Mouse (Mus musculus) neural tube, embryonic 12.5 days (tissue): Measurements from ENCODE around the gene Dtx4. TPM values are rescaled to one million over a fixed set of nuclear protein-coding genes. Genes with fewer than 3 reads are reported as not detected.
A peak's percentile ranks its signal among the peaks of the same experiment; 100 is the strongest.
"Not testable (repeated sequence)": the region's sequence is repeated elsewhere in the genome, so short reads cannot be mapped to it uniquely, and the experiment has no call there.

Experiments used
- ATAC-seq: fragments of 200-750 bp; cut with Nextera tagmentation; 2 replicates; pipeline ENCODE4 v1.8.0; 2017; ENCODE audit warnings: low read depth, mild to moderate bottlenecking, moderate TSS enrichment, moderate library complexity; ENCODE audit not compliant: low FRiP score
- H3K27ac ChIP-seq: fragments of 300-500 bp; sonication (generic); 2 replicates; pipeline ENCODE4 v1.5.1; 2016
- H3K27me3 ChIP-seq: fragments of 300-500 bp; sonication (generic); replicated peaks from 2 replicates; pipeline ENCODE4 v1.6.1; 2016; ENCODE audit warnings: mild to moderate bottlenecking
- H3K36me3 ChIP-seq: fragments of 300-500 bp; sonication (generic); 2 replicates; pipeline ENCODE4 v1.6.1; 2016; ENCODE audit warnings: mild to moderate bottlenecking
- H3K4me1 ChIP-seq: fragments of 300-500 bp; sonication (generic); 2 replicates; pipeline ENCODE4 v1.6.1; 2016
- H3K4me2 ChIP-seq: fragments of 300-500 bp; sonication (generic); replicated peaks from 2 replicates; pipeline ENCODE4 v1.6.1; 2016; ENCODE audit warnings: mild to moderate bottlenecking
- H3K4me3 ChIP-seq: fragments of 300-500 bp; sonication (generic); 2 replicates; pipeline ENCODE4 v1.5.1; 2016
- H3K9ac ChIP-seq: fragments of 300-500 bp; sonication (generic); 2 replicates; pipeline ENCODE4 v1.6.1; 2016; ENCODE audit warnings: mild to moderate bottlenecking
- H3K9me3 ChIP-seq: fragments of 300-500 bp; sonication (generic); 2 replicates; pipeline ENCODE4 v1.6.1; 2016; ENCODE audit warnings: mild to moderate bottlenecking
- WGBS: fragments of 180-500 bp; shearing (Covaris S2); methylation state at CpG from one replicate; pipeline ENCODE4 v1.1.7; 2016; 5-methylcytosine and 5-hydroxymethylcytosine counted together
- polyA plus RNA-seq: library from polyadenylated mRNA; unstranded; fragments of >200 nt; fragmentation: Nextera tagmentation; extraction: Ambion mirVana; gene quantifications from 2 replicates; pipeline ENCODE4 v1.2.1, GENCODE M21; 2016

Gene Dtx4
- 58.4 and 63.3 TPM in 2 replicates for polyA plus RNA-seq

GRCm38 (mm10) chr19:12501370-12502347, at the start of gene Dtx4:
Gene Dtx4, minus strand, starts transcription at chr19:12501454.
- Histone ChIP-seq H3K27ac (peak within 1 kb of the TSS; percentile 90), H3K9ac (peak within 1 kb of the TSS; percentile 93), H3K36me3 (no peaks in the 10 kb centered on the region), H3K4me3 (peak within 1 kb of the TSS; percentile 86), H3K9me3 (no peaks in the 10 kb centered on the region), H3K4me2 (peak within 1 kb of the TSS; percentile 69), H3K27me3 (no peaks in the 10 kb centered on the region), H3K4me1 (peaks cover 19% of the 10 kb centered on the region; the same call in 1 of the 2 replicates)
- under 1% methylated on average over 80 of the region's 80 CpGs for WGBS
- ATAC-seq: peak; percentile 91

- no peak for ATAC-seq
- Histone ChIP-seq H3K36me3 (no peaks in the 10 kb centered on the region), H3K4me2 (no peak overlapping the region), H3K4me1 (no peaks in the 10 kb centered on the region), H3K27ac (no peak overlapping the region), H3K9me3 (no peaks in the 10 kb centered on the region), H3K9ac (no peak overlapping the region), H3K4me3 (no peak overlapping the region), H3K27me3 (no peaks in the 10 kb centered on the region)
- WGBS: 52% methylated on average over 5 of the region's 5 CpGs
Observed at GRCm38 (mm10) chr19:12550005-12550942, 49.0 kb upstream of the Dtx4 start.

GRCm38 (mm10) chr19:12549166-12549565, 47.9 kb upstream of the Dtx4 start:
- 79% methylated on average over 5 of the region's 5 CpGs for WGBS
- Histone ChIP-seq H3K9me3 (no peaks in the 10 kb centered on the region), H3K27me3 (no peaks in the 10 kb centered on the region), H3K4me3 (no peak overlapping the region), H3K9ac (no peak overlapping the region), H3K27ac (no peak overlapping the region), H3K4me2 (no peak overlapping the region), H3K36me3 (no peaks in the 10 kb centered on the region), H3K4me1 (no peaks in the 10 kb centered on the region)
- no peak for ATAC-seq

GRCm38 (mm10) chr19:12545440-12545839, 44.2 kb upstream of the Dtx4 start, which contains the start of gene Fam111a:
Gene Fam111a, plus strand, starts transcription at chr19:12545740.
- not testable (repeated sequence) for H3K36me3 ChIP-seq, ATAC-seq, H3K27me3 ChIP-seq, H3K27ac ChIP-seq, H3K4me1 ChIP-seq, H3K9me3 ChIP-seq, H3K9ac ChIP-seq, H3K4me2 ChIP-seq, H3K4me3 ChIP-seq
- WGBS: 94% methylated on average over 11 of the region's 11 CpGs

- Histone ChIP-seq H3K4me3 (no peak overlapping the region), H3K4me1 (no peaks in the 10 kb centered on the region), H3K9ac (no peak overlapping the region), H3K27ac (no peak overlapping the region), H3K9me3 (no peaks in the 10 kb centered on the region), H3K4me2 (no peak overlapping the region), H3K36me3 (no peaks in the 10 kb centered on the region), H3K27me3 (no peaks in the 10 kb centered on the region)
- ATAC-seq: no peak
- WGBS: 28% methylated on average over 2 of the region's 2 CpGs
Observed at GRCm38 (mm10) chr19:12541644-12542043, 40.4 kb upstream of the Dtx4 start.

- no peak for ATAC-seq
- no peak overlapping the region for H3K27ac ChIP-seq
- no peak overlapping the region for H3K4me2 ChIP-seq
- H3K9me3 ChIP-seq: no peaks in the 10 kb centered on the region
- H3K9ac ChIP-seq: no peak overlapping the region
- H3K36me3 ChIP-seq: no peaks in the 10 kb centered on the region
- no peak overlapping the region for H3K4me3 ChIP-seq
- H3K4me1 ChIP-seq: no peaks in the 10 kb centered on the region
- no peaks in the 10 kb centered on the region for H3K27me3 ChIP-seq
- WGBS: 59% methylated on average over 3 of the region's 3 CpGs
Observed at GRCm38 (mm10) chr19:12540727-12541126, 39.5 kb upstream of the Dtx4 start.

- H3K9ac ChIP-seq: no peak overlapping the region
- H3K4me2 ChIP-seq: no peak overlapping the region
- no peaks in the 10 kb centered on the region for H3K27me3 ChIP-seq
- H3K4me3 ChIP-seq: no peak overlapping the region
- H3K4me1 ChIP-seq: no peaks in the 10 kb centered on the region
- H3K36me3 ChIP-seq: no peaks in the 10 kb centered on the region
- no peak overlapping the region for H3K27ac ChIP-seq
- no peak for ATAC-seq
- 81% methylated on average over 1 of the region's 1 CpGs for WGBS
- H3K9me3 ChIP-seq: no peaks in the 10 kb centered on the region
Observed at GRCm38 (mm10) chr19:12539975-12540374, 38.7 kb upstream of the Dtx4 start.

GRCm38 (mm10) chr19:12537168-12537567, 35.9 kb upstream of the Dtx4 start:
- H3K36me3 ChIP-seq: no peaks in the 10 kb centered on the region
- ATAC-seq: no peak
- no peaks in the 10 kb centered on the region for H3K27me3 ChIP-seq
- H3K4me1 ChIP-seq: no peaks in the 10 kb centered on the region
- H3K9me3 ChIP-seq: no peaks in the 10 kb centered on the region
- H3K27ac ChIP-seq: no peak overlapping the region
- no peak overlapping the region for H3K9ac ChIP-seq
- H3K4me3 ChIP-seq: no peak overlapping the region
- H3K4me2 ChIP-seq: no peak overlapping the region

- Histone ChIP-seq H3K4me1 (no peaks in the 10 kb centered on the region), H3K27me3 (no peaks in the 10 kb centered on the region), H3K9me3 (no peaks in the 10 kb centered on the region), H3K27ac (no peak overlapping the region), H3K4me3 (no peak overlapping the region), H3K4me2 (no peak overlapping the region), H3K36me3 (no peaks in the 10 kb centered on the region), H3K9ac (no peak overlapping the region)
- 55% methylated on average over 4 of the region's 4 CpGs for WGBS
- no peak for ATAC-seq
Observed at GRCm38 (mm10) chr19:12523377-12523776, 22.1 kb upstream of the Dtx4 start.

- H3K9ac ChIP-seq: no peak overlapping the region
- peak overlapping the region; percentile 70 for H3K4me2 ChIP-seq
- H3K36me3 ChIP-seq: no peaks in the 10 kb centered on the region
- H3K9me3 ChIP-seq: no peaks in the 10 kb centered on the region
- no peaks in the 10 kb centered on the region for H3K4me1 ChIP-seq
- no peaks in the 10 kb centered on the region for H3K27me3 ChIP-seq
- H3K27ac ChIP-seq: no peak overlapping the region
- ATAC-seq: no peak
- no peak overlapping the region for H3K4me3 ChIP-seq
Observed at GRCm38 (mm10) chr19:12518541-12518890, 17.3 kb upstream of the Dtx4 start.

- 2% methylated on average over 15 of the region's 16 CpGs for WGBS
- Histone ChIP-seq H3K4me3 (peak overlapping the region; percentile 37), H3K4me2 (peak overlapping the region; percentile 70), H3K9me3 (no peaks in the 10 kb centered on the region), H3K4me1 (no peaks in the 10 kb centered on the region), H3K27me3 (no peaks in the 10 kb centered on the region), H3K36me3 (no peaks in the 10 kb centered on the region), H3K27ac (no peak overlapping the region), H3K9ac (peak overlapping the region; percentile 56)
- peak; percentile 87 for ATAC-seq
Observed at GRCm38 (mm10) chr19:12517671-12518540, 16.7 kb upstream of the Dtx4 start.
